Mouse (Mus musculus): ENCODE results near the gene D430041D05Rik. TPM values are rescaled to one million over a fixed set of nuclear protein-coding genes. Genes with fewer than 3 reads are reported as not detected.
A peak's percentile ranks its signal among the peaks of the same experiment; 100 is the strongest.

Gene D430041D05Rik
- total RNA-seq (2014; fragmentation: Nextera tagmentation) (not detected in 2 replicates), total RNA-seq (2017) (not detected in 2 replicates)

DNA sequence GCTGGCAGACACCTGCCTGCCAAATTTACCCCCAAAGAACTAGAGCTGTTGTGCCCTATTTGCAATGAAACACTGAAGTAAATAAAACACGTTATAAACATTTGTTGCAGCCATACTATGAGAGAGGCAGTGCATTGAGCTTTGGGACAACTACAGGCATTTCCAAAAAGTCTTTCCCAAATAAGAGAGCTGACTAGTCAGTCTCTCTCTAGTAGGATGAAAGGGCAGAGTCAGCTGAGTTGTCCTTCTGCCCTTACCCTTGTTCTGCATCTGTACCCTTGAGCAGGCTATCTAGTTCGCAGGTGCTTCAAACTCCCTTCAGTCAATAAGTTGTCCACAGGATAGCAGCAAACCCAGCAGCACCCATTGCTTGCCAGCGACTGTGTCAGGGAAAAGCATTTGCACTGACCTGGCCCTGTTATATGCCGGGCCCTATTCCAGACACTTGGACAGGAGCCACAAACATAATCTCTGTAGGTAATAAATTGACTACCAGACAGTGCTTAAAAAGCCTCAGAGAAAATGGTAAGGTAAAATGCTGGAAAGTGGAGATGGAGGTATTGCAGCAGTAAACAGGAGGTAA, at the start of gene D430041D05Rik:
Gene D430041D05Rik (minus strand): TSS at position 51 of the 583 bp plus-strand sequence.
- ATAC-seq (replicated peaks; ENCODE audit: poor library complexity, severe bottlenecking) = no peak

DNA sequence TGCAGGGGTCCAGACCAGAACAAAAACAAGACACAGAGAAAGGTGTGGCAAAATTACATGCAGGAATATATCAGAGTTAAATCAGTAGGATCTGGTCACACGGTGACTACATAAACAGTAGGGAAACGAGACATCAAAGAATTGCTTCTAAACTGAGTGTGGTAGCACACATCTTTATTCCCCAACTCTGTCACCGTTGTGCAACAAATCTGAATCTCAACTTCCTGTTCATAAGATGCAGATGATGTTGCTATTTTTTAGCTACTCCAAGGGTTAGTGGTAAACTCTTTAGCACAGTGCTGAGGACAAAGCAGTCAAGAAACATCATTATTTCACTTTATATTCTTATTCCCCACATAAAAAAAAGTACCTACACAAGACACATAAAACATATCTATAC, 49.2 kb upstream of the D430041D05Rik start:
- ATAC-seq (replicated peaks; ENCODE audit: poor library complexity, severe bottlenecking) = peak; percentile 82

DNA sequence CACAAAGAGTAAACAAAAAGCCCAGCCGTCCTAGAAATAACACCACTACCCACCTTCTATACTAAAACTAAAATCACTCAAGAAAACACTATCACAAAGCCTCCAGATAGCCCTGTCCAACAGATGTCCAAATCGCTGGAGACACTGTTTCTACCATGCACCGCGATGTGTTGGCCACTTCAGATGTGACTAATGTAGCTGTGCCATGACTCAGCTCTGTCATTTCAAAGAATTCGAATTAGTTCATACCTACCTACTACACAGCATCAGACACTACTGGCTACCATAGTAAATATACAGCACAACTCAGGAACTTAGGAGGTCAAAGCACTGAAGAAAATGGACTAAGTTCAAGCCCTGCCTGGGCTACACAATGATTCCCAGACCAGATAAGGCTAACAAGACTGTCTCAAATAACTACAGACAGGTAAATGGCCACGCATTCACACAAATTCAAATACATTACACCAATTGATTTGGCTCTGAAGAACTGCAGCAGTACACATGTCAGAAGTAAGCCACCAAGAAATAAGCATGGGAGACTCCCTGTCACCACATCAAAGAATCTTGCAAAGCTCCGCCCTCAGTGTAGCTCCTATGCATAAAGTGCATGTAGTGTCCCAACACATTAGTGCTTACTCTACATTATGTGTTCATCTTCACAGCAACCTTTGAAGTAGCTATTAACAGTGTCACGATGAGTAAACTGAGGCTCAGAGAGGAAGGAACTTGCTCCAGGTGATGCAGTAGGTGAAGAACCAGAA, 47.9 kb upstream of the D430041D05Rik start:
- ATAC-seq (replicated peaks; ENCODE audit: poor library complexity, severe bottlenecking) = no peak

DNA sequence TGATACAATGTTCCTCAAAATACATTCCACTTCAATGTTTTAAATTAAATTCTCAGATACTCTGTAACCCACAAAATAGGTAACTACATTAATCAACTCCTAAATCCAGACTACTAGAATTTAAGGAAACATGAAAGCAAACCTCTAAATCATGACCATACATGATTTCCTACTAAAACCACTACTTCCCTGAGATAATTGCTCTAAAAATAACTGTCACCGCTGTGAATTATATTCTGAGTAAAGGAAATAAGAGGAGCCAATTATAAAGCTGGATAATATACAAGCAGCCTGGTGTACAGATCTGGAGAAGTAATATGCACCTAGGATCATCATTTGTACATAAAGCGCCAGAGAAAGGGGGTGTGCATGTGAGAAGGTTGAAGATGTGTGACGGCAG, 46.3 kb upstream of the D430041D05Rik start:
- ATAC-seq (replicated peaks; ENCODE audit: poor library complexity, severe bottlenecking) = no peak

- peak; percentile 87 for ATAC-seq (replicated peaks; ENCODE audit: poor library complexity, severe bottlenecking)
Measured at GRCm38 (mm10) chr2:104450685-104451084, 39.9 kb upstream of the D430041D05Rik start.

DNA sequence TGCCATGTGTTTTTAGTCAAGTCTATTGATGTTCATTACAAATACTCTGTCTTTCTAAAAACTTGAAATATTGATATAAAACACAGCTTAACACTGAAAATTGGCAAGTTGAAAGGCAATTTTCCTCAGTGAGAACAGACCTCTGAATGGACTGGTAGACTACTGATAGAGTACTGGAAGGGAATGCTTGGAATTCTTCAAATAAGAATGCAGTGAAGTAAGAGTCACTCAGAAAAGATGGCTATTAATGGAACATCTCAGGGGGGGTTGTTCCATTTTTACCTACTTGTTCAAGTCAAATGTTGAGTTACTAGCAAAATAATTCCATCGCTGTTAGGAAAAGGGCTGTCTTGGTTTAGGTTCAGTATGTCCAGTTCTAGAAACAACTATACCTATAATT, 38.4 kb upstream of the D430041D05Rik start:
- no peak for ATAC-seq (replicated peaks; ENCODE audit: poor library complexity, severe bottlenecking)

GRCm38 (mm10) chr2:104448201-104448600, 37.4 kb upstream of the D430041D05Rik start:
- ATAC-seq (replicated peaks; ENCODE audit: poor library complexity, severe bottlenecking) = no peak

GRCm38 (mm10) chr2:104446016-104446415, 35.2 kb upstream of the D430041D05Rik start:
- no peak for ATAC-seq (replicated peaks; ENCODE audit: poor library complexity, severe bottlenecking)

- ATAC-seq (replicated peaks; ENCODE audit: poor library complexity, severe bottlenecking) = peak; percentile 81
Measured at GRCm38 (mm10) chr2:104444776-104445175, 34.0 kb upstream of the D430041D05Rik start.

GRCm38 (mm10) chr2:104442341-104442740, 31.5 kb upstream of the D430041D05Rik start:
- no peak for ATAC-seq (replicated peaks; ENCODE audit: poor library complexity, severe bottlenecking)

DNA sequence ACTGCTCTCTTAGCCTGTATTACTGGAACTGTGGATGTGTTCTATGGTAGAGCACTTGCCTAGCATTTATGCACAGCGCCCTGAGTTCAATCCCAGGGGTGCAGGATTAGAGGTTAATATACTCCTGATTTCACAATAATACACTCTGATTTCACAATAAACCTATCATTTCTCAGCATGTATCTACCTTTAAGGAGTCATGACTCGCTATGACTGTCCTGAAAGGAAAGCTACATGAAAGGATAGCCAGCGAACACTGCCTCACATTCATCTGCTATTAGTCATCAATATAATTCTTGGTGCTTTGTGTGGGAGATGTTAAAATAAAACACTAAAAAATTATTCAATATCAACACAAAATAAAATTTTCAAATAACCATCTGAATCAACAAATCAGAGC, 25.4 kb upstream of the D430041D05Rik start:
- ATAC-seq (replicated peaks; ENCODE audit: poor library complexity, severe bottlenecking) = no peak

- no peak for ATAC-seq (replicated peaks; ENCODE audit: poor library complexity, severe bottlenecking)
Measured at GRCm38 (mm10) chr2:104431067-104431466, 20.3 kb upstream of the D430041D05Rik start.

- no peak for ATAC-seq (replicated peaks; ENCODE audit: poor library complexity, severe bottlenecking)
Measured at GRCm38 (mm10) chr2:104430566-104430965, 19.8 kb upstream of the D430041D05Rik start.

DNA sequence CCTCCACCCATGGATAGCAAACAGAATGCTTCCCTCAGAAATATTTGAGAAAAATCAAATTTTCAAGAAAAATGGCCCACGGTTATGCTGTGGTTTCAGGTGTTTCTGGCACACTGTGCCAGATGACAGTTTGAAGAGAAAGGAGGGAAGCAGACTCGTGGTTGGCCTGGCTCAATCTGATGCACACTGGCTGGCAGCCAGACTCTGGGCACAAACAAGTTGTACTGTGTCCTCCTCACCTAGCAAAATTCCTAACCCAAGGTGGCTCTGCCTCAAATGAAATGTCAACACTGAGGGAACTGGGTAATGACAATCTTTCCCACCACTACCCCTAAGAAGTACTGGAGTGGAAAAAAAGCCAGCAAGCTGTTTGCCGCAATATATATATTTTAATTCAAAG, 15.3 kb upstream of the D430041D05Rik start:
- no peak for ATAC-seq (replicated peaks; ENCODE audit: poor library complexity, severe bottlenecking)

DNA sequence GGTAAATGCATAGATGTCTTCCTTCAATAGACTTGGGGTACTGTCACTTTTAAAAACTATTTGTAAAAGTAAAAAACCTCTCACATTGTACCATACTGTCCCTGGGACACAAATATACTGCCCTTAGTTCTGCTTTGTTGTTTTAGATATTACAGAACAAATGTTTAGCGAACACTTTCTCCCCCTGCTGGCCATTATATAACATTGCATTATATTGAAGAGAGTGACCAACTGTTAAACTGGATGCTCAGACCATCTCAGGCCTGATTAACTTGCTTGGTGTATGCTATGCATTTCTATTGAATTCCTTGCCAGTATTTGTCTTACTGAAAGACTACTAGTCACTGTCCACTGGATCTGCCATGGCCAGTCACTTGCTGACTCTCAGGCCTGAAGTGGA, 11.4 kb upstream of the D430041D05Rik start:
- ATAC-seq (replicated peaks; ENCODE audit: poor library complexity, severe bottlenecking) = peak; percentile 59

GRCm38 (mm10) chr2:104420805-104421204, 10.0 kb upstream of the D430041D05Rik start:
- ATAC-seq (replicated peaks; ENCODE audit: poor library complexity, severe bottlenecking) = peak; percentile 59

DNA sequence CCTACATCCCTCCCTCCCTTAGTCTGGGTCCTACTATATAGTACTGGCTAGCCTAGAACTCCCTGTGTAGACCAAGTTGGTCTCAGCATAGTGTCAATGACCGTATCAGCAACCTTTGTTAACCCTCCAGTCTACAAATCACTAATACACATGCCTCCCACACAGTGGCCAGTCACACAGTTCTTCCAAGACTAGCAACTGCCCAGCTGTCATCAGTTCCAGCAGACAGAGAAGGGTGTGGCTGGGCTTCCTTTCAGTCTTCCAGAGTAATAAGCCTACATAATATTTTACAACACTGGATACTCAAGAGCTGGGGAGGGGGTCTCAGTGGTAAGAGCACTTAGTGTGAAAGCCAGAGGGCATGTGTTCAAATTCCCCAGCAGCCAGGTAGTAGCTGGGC, 9.2 kb upstream of the D430041D05Rik start:
- no peak for ATAC-seq (replicated peaks; ENCODE audit: poor library complexity, severe bottlenecking)

DNA sequence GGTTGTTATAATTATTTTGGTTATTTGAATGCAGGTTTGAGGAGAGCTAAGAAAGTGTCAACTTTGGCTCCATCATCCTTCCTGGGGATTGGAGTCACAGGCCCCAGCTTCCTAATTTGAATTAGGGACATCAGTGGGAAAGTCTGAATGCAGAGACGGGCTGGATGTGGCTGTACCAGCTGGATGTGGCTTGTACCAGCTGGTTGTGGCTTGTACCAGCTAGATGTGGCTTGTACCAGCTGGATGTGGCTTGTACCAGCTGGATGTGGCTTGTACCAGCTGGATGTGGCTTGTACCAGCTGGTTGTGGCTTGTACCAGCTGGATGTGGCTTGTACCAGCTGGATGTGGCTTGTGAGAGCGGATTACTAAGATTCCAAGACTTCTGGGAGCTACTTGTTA, 8.6 kb upstream of the D430041D05Rik start:
- no peak for ATAC-seq (replicated peaks; ENCODE audit: poor library complexity, severe bottlenecking)

DNA sequence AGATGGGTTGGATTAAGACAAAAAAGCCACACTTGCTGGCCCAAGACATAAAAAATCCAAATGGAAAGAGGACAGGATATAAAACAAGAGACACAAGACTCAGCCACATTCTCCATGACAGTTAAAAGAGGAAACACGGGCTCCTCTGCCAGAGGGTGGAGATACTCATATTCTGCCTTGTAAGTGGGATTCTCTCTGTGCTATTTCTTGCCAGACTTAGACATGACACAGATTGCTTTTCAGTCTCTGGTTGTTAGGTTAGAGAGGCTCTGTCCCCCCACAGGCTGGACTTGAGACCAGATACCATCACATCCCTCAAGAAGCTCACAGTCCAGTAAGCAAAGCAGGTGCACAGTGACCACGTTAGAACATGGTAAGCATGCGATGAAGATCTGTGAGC, 2.2 kb upstream of the D430041D05Rik start:
- no peak for ATAC-seq (replicated peaks; ENCODE audit: poor library complexity, severe bottlenecking)

DNA sequence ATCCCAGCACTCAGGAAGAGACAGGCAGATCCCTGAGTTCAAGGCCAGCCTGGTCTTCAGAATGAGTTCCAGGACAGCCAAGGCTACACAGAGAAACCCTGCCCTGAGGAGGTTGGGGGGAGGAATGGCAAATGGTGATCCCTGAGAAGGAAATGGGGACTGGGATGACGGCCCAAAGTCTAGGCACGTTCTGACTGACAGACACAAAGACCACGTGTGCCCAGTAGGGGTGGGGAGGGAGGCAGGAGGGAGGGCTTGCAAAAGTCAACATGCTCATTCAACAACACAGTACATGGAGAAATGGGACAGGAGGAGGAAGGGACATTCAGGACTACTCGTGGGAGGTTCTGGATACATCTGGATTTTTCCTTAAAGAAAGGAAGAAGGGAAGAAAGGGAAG, 1.7 kb upstream of the D430041D05Rik start:
- no peak for ATAC-seq (replicated peaks; ENCODE audit: poor library complexity, severe bottlenecking)

- ATAC-seq (replicated peaks; ENCODE audit: poor library complexity, severe bottlenecking) = no peak
Measured at GRCm38 (mm10) chr2:104411806-104412205, 993 bp upstream of the D430041D05Rik start.

Data from granulocyte monocyte progenitor cell, adult 5-6 weeks (primary cell).